Mouse (Mus musculus): ENCODE data around the gene Hist1h4b.
"Not testable (repeated sequence)": the region's sequence is repeated elsewhere in the genome, so short reads cannot be mapped to it uniquely, and the experiment has no call there.

The Hist1h4b gene

DNA sequence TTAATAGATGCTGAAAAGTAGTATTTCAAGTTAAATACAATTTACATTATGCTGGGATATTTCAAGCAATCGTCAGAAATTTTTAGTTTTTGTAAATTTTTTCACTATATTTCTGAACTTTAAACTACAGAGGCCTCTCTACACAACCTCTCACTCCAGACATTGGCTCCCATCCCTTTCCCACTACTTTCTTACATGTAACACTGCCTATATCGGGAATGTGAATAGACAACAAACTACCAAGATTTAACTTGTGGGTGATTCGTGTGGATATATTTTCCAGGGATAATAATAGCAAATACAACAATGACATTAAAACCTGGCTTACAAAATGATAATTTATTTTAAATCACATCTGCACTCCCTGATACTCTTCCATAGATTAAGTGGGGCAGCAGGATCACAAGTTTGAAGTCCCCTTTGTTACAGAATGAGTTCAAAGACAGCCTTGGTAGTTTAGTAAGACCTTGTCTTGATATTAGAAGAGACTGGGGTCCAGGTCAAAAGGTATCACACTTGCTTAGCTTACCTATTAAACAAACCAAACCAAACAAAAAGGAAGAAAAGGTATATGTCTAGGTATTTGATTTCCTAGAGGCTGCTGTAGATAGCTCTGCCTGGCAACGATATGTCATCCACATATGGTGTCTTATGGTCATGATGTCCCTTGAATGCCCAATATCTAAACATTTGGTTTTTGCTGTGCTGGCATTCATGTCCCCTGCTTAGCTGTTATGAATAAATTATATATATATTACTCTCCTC is 3.3 kb upstream of the Hist1h4b start:
- intact Hi-C loops (cut with DNase I), result no loop called here

DNA sequence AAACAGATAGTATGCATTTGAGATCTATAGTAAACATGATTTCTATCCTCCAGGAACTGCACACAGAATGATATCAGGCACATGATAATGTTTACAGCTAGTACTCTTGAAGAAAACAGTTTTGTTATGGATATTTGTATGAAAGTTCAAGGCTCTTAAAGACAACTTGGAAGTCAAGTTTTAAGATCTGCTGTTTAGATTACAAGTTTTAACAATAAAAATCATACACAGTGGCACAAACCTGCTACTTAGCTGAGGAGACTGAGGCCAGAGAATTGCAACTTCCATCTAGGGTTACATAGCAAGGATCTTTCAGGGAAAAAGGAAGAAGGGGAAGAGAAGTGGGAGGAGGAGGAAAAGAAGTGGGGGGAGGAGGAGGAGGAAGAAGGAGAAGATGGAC is 1.8 kb upstream of the Hist1h4b start:
- intact Hi-C loops (cut with DNase I), result no loop called here

DNA sequence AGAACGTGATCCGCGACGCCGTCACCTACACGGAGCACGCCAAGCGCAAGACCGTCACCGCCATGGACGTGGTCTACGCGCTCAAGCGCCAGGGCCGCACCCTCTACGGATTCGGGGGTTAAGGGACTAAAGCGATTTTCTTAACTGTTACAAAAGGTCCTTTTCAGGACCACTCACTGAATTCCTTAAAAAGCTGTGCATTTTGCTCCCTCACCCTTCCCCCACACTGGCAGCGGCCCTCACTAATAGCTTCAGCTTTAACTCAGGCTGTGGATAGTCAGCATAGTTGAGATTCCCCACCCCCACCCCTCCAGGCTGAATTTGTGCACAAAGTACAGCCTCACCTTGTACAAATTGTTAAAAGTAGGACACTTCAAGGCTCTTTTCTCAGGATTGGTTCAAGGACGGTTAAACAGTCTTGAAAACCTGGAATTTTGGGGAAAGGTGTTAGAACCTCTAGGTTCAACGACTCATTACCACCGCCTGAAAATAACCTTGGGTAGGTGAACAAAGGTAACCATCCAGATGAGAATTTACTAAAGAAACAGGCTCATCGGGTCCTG is 479 bp downstream of the Hist1h4b start:
- intact Hi-C loops (cut with DNase I), result no loop called here

DNA sequence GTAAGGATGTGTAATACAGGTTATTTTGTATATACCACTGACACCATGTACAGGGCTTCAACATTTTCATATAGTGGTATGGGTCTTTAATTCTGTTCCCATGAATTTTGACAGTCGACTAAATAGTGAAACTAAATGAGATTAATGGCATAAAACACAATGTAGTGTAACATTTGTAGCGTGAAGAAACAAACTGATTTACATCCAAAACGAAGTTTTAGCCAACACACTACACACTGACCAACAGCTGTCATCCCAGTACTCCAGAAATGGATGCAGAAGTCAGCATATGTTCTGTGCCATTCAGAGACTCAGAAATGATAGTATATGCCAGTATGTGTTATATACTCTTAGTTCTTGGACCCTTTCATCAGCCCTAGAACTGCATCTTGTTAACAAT is 1.1 kb downstream of the Hist1h4b start:
- intact Hi-C loops (cut with DNase I), result no loop called here

DNA sequence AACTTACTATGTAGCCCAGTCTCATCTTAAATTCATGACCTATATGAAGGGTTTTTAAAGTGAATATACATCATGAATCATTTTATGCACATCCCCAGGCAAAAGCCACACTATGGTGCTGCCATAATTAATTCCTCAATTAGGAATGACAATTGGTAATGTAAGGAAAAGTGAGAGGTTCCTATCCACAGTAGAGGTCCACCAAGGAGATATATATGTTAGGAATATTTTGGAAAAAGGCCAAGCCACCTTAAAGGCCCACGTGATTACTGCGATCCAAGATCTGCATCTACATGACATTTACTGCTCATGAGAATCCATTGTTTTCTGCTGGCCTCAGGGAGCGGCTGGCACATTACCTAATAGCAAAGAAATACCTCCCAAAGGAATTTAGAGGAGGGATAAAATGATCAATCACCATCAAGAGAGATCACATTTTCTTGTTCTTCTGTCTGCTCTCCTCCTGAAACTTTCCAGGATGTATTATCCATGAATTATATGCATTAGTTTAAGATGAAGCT is 2.5 kb downstream of the Hist1h4b start:
- intact Hi-C loops (cut with DNase I), result no loop called here

DNA sequence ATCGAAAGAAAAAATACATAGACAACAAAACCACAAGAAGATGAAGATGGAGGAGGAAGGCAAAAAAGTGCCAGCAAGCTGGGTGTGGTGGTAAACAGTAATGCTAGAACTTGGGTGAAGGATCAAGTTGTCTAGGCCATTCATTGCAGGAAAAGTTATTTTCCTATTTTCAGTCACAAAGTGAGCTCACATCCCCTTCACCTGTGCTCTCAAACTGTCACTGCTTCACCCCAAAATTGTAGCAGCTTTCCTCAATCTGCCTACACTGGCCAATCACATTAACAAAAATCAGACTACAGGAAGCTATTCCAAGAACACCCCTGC is 3.1 kb downstream of the Hist1h4b start:
- intact Hi-C loops (cut with DNase I), result loop anchor here (5.0 kb wide), 1 partner anchor 178 kb away; the partner anchor contains the start of gene Hist1h4d

DNA sequence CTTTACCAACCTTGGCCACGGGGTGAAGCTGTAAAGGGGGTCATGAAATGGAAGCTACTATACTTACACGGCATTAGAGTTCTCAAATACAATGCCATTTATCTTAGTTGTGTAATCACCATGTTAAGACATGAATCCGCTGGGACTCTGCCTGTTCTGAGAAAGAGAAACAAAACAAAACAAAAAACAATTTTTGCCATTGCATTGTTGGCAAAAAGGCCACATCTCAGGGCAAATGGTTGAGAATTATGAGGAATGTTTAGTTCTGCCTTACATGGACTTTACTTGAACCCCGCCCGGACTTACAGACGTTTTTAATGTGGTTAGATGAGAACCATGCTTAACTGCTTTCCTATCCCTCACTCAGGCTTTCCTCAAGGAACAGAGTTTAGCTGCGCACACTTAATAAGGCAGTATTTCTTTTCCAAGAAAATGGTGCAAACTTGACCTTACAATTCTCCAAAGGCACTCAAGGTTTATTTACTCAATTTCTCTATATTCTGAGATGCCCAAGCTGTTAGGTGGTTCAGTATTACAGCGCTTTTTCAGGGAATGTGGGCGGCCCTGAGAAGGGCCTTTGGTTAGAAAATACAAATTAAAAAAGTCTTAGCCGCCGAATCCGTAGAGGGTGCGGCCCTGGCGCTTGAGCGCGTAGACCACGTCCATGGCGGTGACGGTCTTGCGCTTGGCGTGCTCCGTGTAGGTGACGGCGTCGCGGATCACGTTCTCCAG is 3.6 kb downstream of the Hist1h4b start:
- intact Hi-C loops (cut with DNase I), result loop anchor here (5.0 kb wide), 1 partner anchor 178 kb away; the partner anchor contains the start of gene Hist1h4d

DNA sequence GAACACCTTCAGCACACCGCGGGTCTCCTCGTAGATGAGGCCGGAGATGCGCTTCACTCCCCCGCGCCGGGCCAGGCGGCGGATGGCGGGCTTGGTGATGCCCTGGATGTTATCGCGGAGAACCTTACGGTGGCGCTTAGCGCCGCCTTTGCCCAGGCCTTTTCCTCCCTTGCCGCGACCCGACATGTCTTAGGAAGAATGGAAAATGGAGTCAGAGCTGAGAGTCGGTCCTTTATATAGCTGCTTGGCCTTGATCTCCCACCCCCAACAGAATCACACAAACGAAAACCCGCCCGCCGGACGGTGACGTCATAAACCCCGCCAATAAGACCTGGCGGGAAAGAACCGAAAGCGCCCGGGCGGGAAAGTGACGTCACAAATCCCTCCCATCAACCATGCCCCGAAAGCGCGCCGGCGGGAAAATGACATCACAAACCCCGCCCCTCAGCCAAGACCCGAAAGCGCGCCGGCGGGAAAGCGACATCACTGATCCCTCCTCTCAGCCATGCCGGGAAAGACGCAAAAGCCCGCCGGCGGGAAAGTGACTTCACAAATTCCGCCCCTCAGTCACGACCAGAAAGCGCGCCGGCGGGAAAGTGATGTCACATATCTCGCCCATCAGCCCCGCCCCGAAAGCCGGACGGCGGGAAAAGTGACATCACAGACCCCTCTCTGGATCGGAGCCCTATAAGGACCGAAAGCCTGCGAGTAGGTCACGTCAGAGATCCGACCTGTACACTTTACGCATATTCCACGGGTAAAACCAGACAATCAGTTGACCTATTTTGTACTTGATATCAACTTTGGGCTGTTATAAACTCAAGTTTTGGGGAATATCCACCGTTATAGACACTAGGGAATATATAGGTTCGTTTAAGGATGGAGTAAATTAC is 4.4 kb downstream of the Hist1h4b start, which contains the start of gene Hist1h4a:
Gene Hist1h4a, minus strand, starts transcription at position 259 of the 893 bp plus-strand sequence.
- intact Hi-C loops (cut with DNase I), result loop anchor here (5.0 kb wide), 1 partner anchor 179 kb away; the partner anchor contains the start of gene Hist1h4d

DNA sequence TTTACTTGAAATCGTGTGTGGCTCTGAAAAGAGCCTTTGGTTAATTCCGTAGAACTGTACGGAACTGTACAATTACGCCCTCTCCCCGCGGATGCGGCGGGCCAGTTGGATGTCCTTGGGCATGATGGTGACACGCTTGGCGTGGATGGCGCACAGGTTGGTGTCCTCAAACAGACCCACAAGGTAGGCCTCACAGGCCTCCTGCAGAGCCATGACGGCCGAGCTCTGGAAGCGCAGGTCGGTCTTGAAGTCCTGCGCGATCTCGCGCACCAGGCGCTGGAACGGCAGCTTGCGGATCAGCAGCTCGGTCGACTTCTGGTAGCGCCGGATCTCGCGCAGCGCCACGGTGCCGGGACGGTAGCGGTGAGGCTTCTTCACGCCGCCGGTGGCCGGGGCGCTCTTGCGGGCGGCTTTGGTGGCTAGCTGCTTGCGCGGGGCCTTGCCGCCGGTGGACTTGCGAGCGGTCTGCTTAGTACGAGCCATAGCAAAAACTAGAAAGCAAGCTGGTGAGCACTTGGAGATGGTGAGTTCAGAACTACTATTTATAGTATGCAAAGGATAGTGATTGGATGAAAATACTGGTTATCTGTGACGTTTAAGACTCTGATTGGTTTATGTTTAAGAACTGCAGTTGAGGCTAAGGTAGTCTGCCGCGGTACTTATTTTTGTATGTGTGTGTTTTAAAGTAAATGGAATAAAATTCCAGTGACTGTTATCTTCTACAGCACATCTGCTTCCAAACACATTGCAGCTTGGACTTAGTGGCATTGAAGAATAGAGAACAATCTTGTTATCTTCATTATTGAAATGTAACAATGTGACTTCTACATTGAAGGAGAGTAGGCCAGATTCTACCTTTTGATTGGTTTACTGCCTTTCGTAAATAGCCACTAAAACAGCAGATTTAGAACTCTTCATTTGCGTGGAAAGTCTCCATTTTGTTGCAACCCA is 5.3 kb downstream of the Hist1h4b start, which contains the start of gene Hist1h3a:
Gene Hist1h3a, minus strand, starts transcription at position 516 of the 951 bp plus-strand sequence.
- intact Hi-C loops (cut with DNase I), result loop anchor here (5.0 kb wide), 1 partner anchor 180 kb away; the partner anchor contains the start of gene Hist1h4d

DNA sequence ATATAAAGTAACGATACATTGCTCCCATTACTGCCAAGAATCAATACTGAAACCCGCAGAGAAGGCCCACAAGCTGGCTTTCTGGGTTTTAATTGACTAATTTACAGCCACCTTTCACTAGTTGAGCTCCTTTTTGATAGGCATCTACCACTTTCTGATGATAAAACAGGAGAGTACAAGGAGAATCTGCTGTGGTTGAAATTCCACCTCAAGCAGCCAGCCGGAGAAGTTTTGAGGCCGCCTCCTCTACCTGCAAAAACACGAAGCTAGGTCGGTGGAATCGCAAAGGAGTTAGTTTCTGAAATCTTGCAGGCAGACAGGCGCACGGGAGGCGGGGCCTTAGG is 6.4 kb downstream of the Hist1h4b start:
- intact Hi-C loops (cut with DNase I), result loop anchor here (5.0 kb wide), 1 partner anchor 181 kb away; the partner anchor contains the start of gene Hist1h4d

DNA sequence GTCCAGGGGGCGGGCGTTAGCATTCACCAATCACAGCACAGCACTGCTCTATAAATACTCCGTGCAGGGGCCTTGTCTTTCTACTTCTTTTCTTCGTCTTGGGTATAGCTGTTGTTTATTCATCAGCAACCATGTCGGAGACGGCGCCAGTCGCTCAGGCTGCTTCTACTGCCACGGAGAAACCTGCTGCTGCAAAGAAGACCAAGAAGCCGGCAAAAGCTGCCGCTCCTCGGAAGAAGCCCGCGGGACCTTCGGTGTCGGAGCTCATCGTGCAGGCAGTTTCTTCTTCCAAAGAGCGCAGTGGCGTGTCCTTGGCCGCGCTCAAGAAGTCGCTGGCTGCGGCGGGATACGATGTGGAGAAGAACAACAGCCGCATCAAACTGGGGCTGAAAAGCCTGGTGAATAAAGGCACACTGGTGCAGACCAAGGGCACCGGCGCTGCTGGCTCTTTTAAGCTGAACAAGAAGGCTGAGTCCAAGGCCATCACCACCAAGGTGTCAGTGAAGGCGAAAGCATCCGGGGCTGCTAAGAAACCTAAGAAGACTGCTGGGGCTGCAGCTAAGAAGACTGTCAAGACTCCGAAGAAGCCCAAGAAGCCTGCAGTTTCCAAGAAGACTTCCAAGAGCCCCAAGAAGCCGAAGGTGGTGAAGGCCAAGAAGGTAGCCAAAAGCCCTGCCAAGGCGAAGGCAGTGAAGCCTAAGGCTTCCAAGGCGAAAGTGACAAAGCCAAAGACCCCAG is 6.9 kb downstream of the Hist1h4b start, which contains the start of gene Hist1h1a:
Gene Hist1h1a, plus strand, starts transcription at position 81 of the 738 bp plus-strand sequence.
- intact Hi-C loops (cut with DNase I), result loop anchor here (5.0 kb wide), 1 partner anchor 181 kb away; the partner anchor contains the start of gene Hist1h4d

DNA sequence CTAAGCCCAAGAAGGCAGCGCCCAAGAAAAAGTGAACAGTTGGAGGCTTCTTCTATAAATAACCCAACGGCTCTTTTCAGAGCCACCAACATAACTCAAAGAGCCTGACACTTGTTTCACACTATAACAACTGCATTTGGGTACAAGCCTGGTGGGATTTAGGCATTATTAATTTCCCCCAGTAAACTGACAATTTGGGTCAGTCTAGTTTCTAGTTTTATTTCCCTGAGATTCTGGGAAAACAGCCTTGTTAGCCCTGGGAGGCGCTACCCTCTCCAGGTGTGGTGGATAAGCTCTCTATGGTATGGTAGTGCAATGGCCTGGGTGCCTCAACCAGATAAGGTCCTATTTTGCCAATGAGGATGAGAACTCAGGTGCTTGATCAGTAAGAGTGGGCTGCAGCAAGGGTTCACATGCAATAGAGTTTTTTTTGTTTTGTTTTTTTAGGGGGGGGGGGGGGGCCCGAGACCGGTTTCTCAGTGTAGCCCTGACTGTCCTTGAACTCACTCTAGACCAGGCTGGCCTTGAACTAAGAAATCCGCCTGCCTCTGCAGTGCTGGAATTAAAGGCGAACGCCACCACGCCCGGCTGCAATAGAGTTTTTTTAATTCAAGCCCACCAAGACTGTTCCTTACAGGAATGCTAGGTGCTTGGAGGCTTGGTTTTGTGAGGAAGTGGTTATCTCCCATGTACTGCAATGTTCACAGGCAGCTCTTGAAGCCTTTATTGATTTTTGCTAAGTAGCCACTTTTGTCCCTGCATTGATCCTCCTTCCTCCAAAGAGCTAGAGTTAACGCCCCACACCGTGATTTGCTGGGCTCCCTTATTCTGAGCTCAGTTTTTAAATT is 7.7 kb downstream of the Hist1h4b start:
- intact Hi-C loops (cut with DNase I), result loop anchor here (5.0 kb wide), 1 partner anchor 182 kb away; the partner anchor contains the start of gene Hist1h4d

DNA sequence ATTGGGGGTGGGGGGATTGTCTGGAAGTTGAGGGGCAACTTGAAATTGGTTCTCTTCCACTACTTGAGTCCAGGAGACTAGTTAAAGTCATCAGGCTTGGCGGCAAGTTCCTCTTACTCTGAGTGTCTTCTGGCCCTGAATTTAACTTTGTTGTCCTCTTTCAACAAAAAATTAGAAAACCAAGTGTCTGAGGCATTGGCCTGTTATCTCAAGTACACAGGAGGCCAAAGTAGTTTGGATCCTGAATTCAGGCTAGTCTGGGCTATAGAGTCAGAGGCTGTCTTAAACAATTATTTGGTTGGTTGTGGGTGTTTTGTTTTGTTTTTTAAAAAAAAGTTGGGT is 8.3 kb downstream of the Hist1h4b start:
- intact Hi-C loops (cut with DNase I), result no loop called here

DNA sequence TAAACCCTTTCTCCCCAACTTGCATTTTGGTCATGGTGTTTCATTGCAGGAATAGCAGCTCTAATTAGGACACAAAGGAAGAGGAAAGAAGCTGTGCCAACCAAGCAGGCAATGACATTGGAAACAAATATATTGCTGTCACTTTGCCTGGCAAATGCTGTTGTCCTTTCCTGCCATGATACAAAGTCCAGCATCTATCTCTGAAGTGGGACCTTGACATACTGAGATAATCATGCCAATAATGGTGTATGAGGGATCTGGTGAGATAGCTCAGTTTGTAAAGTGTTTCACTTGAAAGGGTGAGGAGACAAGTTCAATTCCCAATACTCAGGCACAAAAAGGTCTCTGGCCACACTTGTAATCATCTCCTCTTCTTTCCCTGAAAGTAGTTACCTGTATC is 10.0 kb downstream of the Hist1h4b start:
- intact Hi-C loops (cut with DNase I), result no loop called here

DNA sequence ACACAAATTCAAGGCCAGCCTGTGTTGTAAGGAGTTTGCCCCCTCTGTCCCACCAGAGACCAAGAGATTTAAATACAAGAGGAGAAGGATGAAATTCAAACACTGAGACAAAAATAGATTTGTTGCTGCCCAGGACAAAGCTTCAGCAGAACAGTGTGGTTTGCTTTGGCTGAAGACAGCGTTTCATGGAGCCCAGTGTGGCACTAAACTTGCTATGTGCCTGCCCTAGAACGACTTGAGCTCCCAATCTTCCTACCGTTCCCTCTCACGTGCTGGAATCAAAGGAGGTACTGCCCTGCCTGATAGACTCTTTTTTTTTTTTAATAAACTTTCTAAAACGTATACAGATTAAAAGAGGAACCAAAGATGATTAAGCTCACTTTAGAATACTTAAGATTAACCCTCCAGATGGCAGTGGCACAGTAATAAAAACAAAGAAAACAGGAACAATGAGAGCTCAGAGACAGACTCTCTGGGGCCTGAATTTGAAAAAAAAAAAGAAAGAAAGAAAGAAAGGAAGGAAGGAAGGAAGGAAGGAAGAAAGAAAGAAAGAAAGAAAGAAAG is 12.1 kb downstream of the Hist1h4b start:
- intact Hi-C loops (cut with DNase I), result no loop called here

DNA sequence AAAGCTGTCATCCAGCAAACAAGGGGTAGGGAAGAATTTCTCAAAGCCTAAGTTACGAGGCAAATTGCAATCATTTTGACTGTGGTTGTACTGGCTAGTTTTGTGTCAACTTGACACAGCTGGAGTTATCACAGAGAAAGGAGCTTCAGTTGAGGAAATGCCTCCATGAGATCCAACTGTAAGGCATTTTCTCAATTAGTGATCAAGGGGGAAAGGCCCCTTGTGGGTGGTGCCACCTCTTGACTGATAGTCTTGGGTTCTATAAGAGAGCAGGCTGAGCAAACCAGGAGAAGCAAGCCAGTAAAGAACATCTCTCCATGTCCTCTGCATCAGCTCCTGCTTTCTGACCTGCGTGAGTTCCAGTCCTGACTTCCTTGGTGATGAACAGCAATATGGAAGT is 12.8 kb downstream of the Hist1h4b start, which contains the start of gene Trim38:
Gene Trim38, plus strand, starts transcription at position 301 of the 400 bp plus-strand sequence.
- intact Hi-C loops (cut with DNase I), result not testable (repeated sequence)

DNA sequence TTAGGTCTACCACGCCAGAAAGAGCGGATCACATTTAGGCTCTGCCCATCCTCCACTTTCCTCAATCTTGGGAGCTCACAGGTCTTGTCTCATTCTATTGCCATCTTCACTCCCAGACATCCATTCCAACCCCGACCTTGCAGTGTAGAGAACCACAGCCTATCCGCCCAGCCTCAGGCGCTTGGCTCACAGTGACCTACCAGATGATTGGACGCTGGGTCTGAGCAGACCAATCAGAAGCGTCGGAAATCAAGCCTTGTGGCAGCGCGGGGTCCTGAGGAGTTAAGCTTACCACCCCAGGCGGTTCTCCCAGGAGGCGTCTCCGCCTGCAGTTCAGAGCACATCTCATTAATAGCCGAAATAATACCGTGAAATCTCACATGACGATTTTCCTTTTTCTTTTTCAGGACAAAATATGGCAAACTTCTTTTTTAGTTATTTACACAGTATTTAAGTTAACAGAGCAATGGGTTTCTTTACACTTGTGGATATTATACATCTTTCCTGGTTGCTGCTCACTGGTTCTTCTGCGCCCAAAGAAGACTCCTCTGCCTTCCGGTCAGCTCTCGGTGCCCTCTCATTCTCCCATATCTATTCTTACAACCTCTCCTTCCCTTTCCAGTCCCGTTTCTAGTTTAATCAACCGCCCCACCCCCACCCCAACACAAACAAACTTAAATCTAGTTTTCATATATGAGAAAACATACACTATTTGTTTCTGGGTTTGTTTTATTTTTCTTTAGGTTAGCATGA is 15.9 kb downstream of the Hist1h4b start:
- intact Hi-C loops (cut with DNase I), result no loop called here

Measured in adrenal gland (tissue).